Mouse (Mus musculus) MEL (cell line): ENCODE results near the gene Rerg. TPM values are rescaled to one million over a fixed set of nuclear protein-coding genes. Genes with fewer than 3 reads are reported as not detected.

Experiments used
- DNase-seq: peaks from one replicate; pipeline ENCODE4 v3.0.0; 2011; ENCODE audit warnings: low read depth, low spot score
- H3K27ac ChIP-seq: 2 replicates; pipeline ENCODE4 v1.5.1; 2012; ENCODE audit warnings: low read depth, mild to moderate bottlenecking, control low read depth, low read length, moderate library complexity; ENCODE audit not compliant: control insufficient read depth
- H3K27me3 ChIP-seq, 2 experiments: fragments of 150-350 bp in 1 of 2; sonication (generic) in 1 of 2; 2 replicates each; pipeline ENCODE4 v1.6.1; 2012; ENCODE audit warnings: low read length in 2 of 2, mild to moderate bottlenecking in 2 of 2, improper control_type of control experiment in 1 of 2, moderate library complexity in 1 of 2; ENCODE audit not compliant: insufficient read depth in 2 of 2, control insufficient read depth in 1 of 2
- H3K36me3 ChIP-seq, 2 experiments: 2 replicates each; pipeline ENCODE4 v1.6.1; 2012 to 2014; ENCODE audit warnings: low read length in 2 of 2, improper control_type of control experiment in 1 of 2, inconsistent platforms in 1 of 2, mild to moderate bottlenecking in 1 of 2; ENCODE audit not compliant: insufficient read depth in 2 of 2, control insufficient read depth in 1 of 2
- H3K4me1 ChIP-seq, 2 experiments: fragments of 150-350 bp in 1 of 2; sonication (generic) in 1 of 2; 2 replicates each; pipeline ENCODE4 v1.6.1; 2012; ENCODE audit warnings: low read length in 2 of 2, improper control_type of control experiment in 1 of 2, mild to moderate bottlenecking in 1 of 2; ENCODE audit not compliant: insufficient read depth in 2 of 2, control insufficient read depth in 1 of 2
- H3K4me3 ChIP-seq, 2 experiments: fragments of 150-350 bp in 1 of 2; sonication (generic) in 1 of 2; 2 replicates each; pipeline ENCODE4 v1.5.1; 2012; ENCODE audit warnings: low read depth in 2 of 2, low read length in 2 of 2, mild to moderate bottlenecking in 2 of 2, moderate library complexity in 2 of 2, control low read depth in 1 of 2, improper control_type of control experiment in 1 of 2; ENCODE audit not compliant: control insufficient read depth in 1 of 2, insufficient read depth in 1 of 2
- H3K79me2 ChIP-seq: 2 replicates; pipeline ENCODE4 v1.6.1; 2012; ENCODE audit warnings: mild to moderate bottlenecking, low read length, moderate library complexity; ENCODE audit not compliant: control insufficient read depth, poor library complexity, insufficient read depth
- H3K9ac ChIP-seq: 2 replicates; pipeline ENCODE4 v1.6.1; 2012; ENCODE audit warnings: low read depth, mild to moderate bottlenecking, control low read depth, low read length, moderate library complexity; ENCODE audit not compliant: control insufficient read depth, poor library complexity, severe bottlenecking
- H3K9me3 ChIP-seq: fragments of 150-350 bp; sonication (generic); replicated peaks from 2 replicates; pipeline ENCODE4 v1.6.1; 2012; ENCODE audit warnings: mild to moderate bottlenecking, low read length, improper control_type of control experiment, moderate library complexity; ENCODE audit not compliant: insufficient read depth
- CHD2 ChIP-seq: IDR thresholded peaks from 2 replicates; pipeline ENCODE4 v1.6.1; 2011; ENCODE audit warnings: low read length, improper control_type of control experiment
- CTCF ChIP-seq, 3 experiments: IDR thresholded peaks in 2 of 3; conservative IDR thresholded peaks in 1 of 3; 2 replicates each; pipeline ENCODE4 v1.5.1; 2011 to 2012; ENCODE audit warnings: low read length in 3 of 3, low read depth in 2 of 3, mild to moderate bottlenecking in 2 of 3, improper control_type of control experiment in 1 of 3, inconsistent platforms in 1 of 3, mixed read lengths in 1 of 3, moderate library complexity in 1 of 3; ENCODE audit not compliant: control insufficient read depth in 1 of 3, insufficient read depth in 1 of 3, poor library complexity in 1 of 3, severe bottlenecking in 1 of 3
- E2F4 ChIP-seq: IDR thresholded peaks from 2 replicates; pipeline ENCODE4 v1.6.1; 2011; ENCODE audit warnings: low read depth, low read length, improper control_type of control experiment, borderline replicate concordance
- GABPA ChIP-seq: IDR thresholded peaks from 2 replicates; pipeline ENCODE4 v1.6.1; 2012; ENCODE audit warnings: low read depth, mild to moderate bottlenecking, inconsistent platforms, low read length, improper control_type of control experiment, moderate library complexity
- GATA1 ChIP-seq: IDR thresholded peaks from 2 replicates; pipeline ENCODE4 v1.6.1; 2011; ENCODE audit warnings: low read depth, low read length, improper control_type of control experiment
- KAT2A ChIP-seq: conservative IDR thresholded peaks from 2 replicates; pipeline ENCODE4 v1.6.1; 2012; ENCODE audit warnings: low read depth, low read length, improper control_type of control experiment, inconsistent platforms
- MAFK ChIP-seq: IDR thresholded peaks from 2 replicates; pipeline ENCODE4 v1.6.1; 2011; ENCODE audit warnings: low read depth, mild to moderate bottlenecking, low read length, improper control_type of control experiment, borderline replicate concordance
- MAZ ChIP-seq: IDR thresholded peaks from 2 replicates; pipeline ENCODE4 v1.6.1; 2012; ENCODE audit warnings: low read depth, mild to moderate bottlenecking, inconsistent platforms, low read length, improper control_type of control experiment
- MXI1 ChIP-seq: IDR thresholded peaks from 2 replicates; pipeline ENCODE4 v1.6.1; 2011; ENCODE audit warnings: mild to moderate bottlenecking, low read depth, low read length, improper control_type of control experiment
- NELFE ChIP-seq: IDR thresholded peaks from 2 replicates; pipeline ENCODE4 v1.6.1; 2011; ENCODE audit warnings: low read depth, low read length, improper control_type of control experiment
- RAD21 ChIP-seq: IDR thresholded peaks from 2 replicates; pipeline ENCODE4 v1.6.1; 2011; ENCODE audit warnings: mild to moderate bottlenecking, low read depth, low read length, improper control_type of control experiment
- RCOR1 ChIP-seq: IDR thresholded peaks from 2 replicates; pipeline ENCODE4 v1.6.1; 2012; ENCODE audit warnings: low read depth, mild to moderate bottlenecking, inconsistent platforms, low read length, improper control_type of control experiment
- SMC3 ChIP-seq: IDR thresholded peaks from 2 replicates; pipeline ENCODE4 v1.6.1; 2011; ENCODE audit warnings: low read depth, low read length, improper control_type of control experiment
- USF1 ChIP-seq: IDR thresholded peaks from 2 replicates; pipeline ENCODE4 v1.6.1; 2014; ENCODE audit warnings: low read depth, mild to moderate bottlenecking, inconsistent platforms, low read length, improper control_type of control experiment, moderate library complexity
- ZC3H11A ChIP-seq: IDR thresholded peaks from 2 replicates; pipeline ENCODE4 v1.6.1; 2012; ENCODE audit warnings: low read depth, mild to moderate bottlenecking, inconsistent platforms, low read length, improper control_type of control experiment
- polyA plus RNA-seq, 2 experiments: library from polyadenylated mRNA; stranded (reverse) in 1 of 2; unstranded in 1 of 2; fragments of >175 nt in 1 of 2; fragments of >200 nt in 1 of 2; gene quantifications; 2 replicates each; pipeline versions ENCODE4 v1.2.1 to v1.2.4; 2012; ENCODE audit warnings: low replicate concordance in 2 of 2, low read depth in 1 of 2; ENCODE audit not compliant: insufficient read length in 2 of 2, insufficient read depth in 1 of 2, missing spikeins in 1 of 2
- total RNA-seq: library from RNA; depleted of rRNA; stranded (reverse); fragments of 300-350 nt; gene quantifications from 2 replicates; pipeline ENCODE4 v1.2.3, GENCODE M21; 2012

Rerg gene
- total and polyA plus RNA-seq, 3 experiments = not detected

DNA sequence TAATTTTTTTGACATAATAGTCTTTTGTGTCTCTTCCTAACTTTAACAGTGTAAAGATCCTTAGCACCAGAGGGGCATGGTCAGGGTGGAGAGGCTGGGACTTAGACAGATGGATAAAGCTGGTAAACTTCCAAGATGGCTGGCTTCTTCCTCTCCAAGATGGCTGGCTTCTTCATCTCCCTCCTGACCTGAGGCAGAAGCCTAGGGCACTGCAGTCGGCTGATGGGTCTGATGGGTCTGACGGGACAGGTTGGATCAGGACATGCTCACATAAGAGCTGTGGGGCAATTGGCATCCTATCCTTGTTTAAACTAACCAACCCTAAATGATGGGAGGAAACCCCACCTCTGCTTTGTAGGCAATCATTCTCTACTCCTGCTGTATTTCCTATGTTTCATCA, 112.0 kb downstream of the Rerg start:
- no peak for TF ChIP-seq KAT2A
- TF ChIP-seq E2F4 = no peak
- no peak for TF ChIP-seq MAZ
- Histone ChIP-seq H3K4me3 (no peak overlapping the region), H3K9me3 (no peaks in the 10 kb centered on the region), H3K79me2 (no peaks in the 10 kb centered on the region), H3K27ac (no peak overlapping the region), H3K9ac (no peak overlapping the region), H3K36me3 (no peaks in the 10 kb centered on the region), H3K27me3 (no peaks in the 10 kb centered on the region), H3K4me1 (no peaks in the 10 kb centered on the region)
- no peak for DNase-seq

DNA sequence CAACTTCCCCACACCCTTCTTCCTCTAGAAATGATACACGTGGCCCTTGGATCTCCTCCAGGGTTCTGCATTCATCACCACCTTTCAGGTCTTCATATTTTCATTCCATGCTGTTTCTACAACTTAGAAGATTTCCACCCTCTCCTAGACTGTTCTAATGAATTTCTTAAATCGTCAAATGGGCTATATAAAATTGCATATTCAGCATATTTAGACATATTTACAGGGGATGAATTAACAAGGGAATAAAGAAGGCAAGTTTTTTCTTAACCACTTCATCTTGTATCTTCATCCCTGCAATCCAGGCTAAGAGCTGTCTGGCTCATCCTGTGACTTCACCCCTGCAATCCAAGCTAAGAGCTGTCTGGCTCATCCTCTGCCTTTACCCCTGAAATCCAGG, 116.2 kb downstream of the Rerg start:
- no peaks in the 10 kb centered on the region for H3K27me3 ChIP-seq
- no peaks in the 10 kb centered on the region for H3K4me1 ChIP-seq
- H3K79me2 ChIP-seq = no peaks in the 10 kb centered on the region
- no peaks in the 10 kb centered on the region for H3K9me3 ChIP-seq
- peak; percentile 23; the same call in 1 of the 2 replicates for TF ChIP-seq MAFK
- TF ChIP-seq RCOR1 = no peak
- no peaks in the 10 kb centered on the region for H3K36me3 ChIP-seq
- DNase-seq = no peak
- no peak overlapping the region for H3K4me3 ChIP-seq
- H3K9ac ChIP-seq = no peak overlapping the region
- H3K27ac ChIP-seq = no peak overlapping the region

DNA sequence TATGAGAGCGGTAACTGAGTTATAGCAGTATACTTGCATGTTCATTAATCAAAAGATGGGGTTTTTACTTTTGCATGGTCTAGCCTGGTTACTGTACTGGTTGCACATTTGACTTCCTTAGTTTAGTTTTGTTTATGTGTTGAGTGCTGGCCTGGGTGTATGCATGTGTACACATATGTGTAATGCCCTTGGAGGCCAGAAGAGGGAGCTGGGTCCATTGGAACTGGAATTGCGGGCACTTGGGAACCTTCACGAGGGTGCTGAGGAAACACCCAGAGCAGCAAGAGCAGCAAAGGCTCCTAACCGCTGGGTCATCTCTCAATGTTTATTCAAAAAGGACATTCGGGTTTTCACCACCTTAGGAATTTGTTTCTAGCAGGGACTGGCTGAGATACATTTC, 116.8 kb downstream of the Rerg start:
- DNase-seq = peak; percentile 4

DNA sequence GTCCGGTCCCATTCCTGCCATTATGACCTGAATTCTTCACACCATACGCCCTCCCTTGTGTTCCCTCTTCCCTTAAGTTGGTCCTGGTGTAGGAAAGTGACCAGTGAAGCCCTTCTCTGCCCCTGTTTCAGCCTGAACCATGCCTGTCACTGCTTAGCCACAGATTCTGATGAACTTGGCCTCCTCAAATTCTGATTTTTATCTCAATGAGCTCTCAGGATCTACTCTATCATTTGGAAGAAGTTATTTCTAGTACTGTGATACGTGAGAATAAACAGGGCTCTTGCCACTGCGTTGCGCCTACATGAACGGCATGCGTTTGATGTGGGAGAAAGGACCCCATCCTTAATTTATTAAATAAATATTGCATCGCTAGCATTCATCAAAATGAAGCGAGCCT, 117.3 kb downstream of the Rerg start:
- Histone ChIP-seq H3K9ac (no peak overlapping the region), H3K27me3 (no peaks in the 10 kb centered on the region), H3K4me1 (no peaks in the 10 kb centered on the region), H3K79me2 (no peaks in the 10 kb centered on the region), H3K36me3 (no peaks in the 10 kb centered on the region), H3K27ac (no peak overlapping the region), H3K9me3 (no peaks in the 10 kb centered on the region), H3K4me3 (no peak overlapping the region)
- no peak for DNase-seq
- no peak for TF ChIP-seq GATA1

More for the DNA sequence above, 116.8 kb downstream of the Rerg start:
- H3K9ac ChIP-seq = no peak overlapping the region
- H3K36me3 ChIP-seq = no peaks in the 10 kb centered on the region
- no peaks in the 10 kb centered on the region for H3K4me1 ChIP-seq
- H3K27me3 ChIP-seq = no peaks in the 10 kb centered on the region
- TF ChIP-seq USF1 (no peak), MAFK (no peak), E2F4 (no peak), CTCF (IDR thresholded peaks at IDR 0.05 in 2 of 3, conservative IDR thresholded peaks at IDR 0.05 in 1 of 3; ENCODE audit: control insufficient read depth in 1 of 3, insufficient read depth in 1 of 3, low read depth in 2 of 3, low read length in 3 of 3, poor library complexity in 1 of 3, severe bottlenecking in 1 of 3) (peak; percentile 20 to 31 (median 22); a peak in 2 of 6 replicates), ZC3H11A (no peak), NELFE (no peak), RAD21 (peak; percentile 17), GABPA (no peak), CHD2 (no peak), SMC3 (no peak), MXI1 (no peak)
- no peak overlapping the region for H3K27ac ChIP-seq
- H3K4me3 ChIP-seq = no peak overlapping the region
- no peaks in the 10 kb centered on the region for H3K9me3 ChIP-seq
- H3K79me2 ChIP-seq = no peaks in the 10 kb centered on the region
